Mouse (Mus musculus) cerebellum, adult (tissue): Measurements from ENCODE around the gene Robo1.

Source experiments
- ATAC-seq: cut with Nextera tagmentation; 2 replicates; pipeline ENCODE4 v1.9.2; 2017; ENCODE audit warnings: mild to moderate bottlenecking, moderate library complexity, mixed read lengths; ENCODE audit not compliant: insufficient number of reproducible peaks, low FRiP score, low TSS enrichment

The Robo1 gene

DNA sequence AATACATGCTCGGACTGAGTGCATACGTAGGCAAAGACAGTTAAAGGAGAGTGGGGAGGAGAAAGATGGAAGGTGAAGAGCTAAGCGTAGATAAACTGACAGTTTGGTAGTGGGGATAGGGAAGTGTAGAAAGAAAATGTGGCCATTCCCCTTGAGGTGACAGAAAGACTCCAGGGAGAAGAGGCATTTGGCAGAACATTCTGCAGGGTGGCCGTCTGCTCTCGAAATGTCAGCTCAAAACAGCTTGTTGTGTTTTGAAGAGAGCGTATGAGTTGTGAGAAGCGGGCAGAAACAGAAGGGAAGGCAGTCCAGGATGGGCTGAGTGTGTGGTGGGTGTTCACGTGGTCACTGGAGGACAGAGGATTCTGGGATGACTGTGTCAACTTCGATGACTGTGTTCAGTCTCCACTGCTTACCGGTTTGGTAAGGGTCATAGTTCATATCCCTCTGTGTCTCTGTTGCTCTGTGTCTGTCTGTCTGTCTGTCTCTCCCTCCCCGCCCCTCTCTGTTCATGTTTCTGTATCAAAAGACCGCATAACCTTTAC, 490.4 kb downstream of the Robo1 start:
- ATAC-seq: no peak

DNA sequence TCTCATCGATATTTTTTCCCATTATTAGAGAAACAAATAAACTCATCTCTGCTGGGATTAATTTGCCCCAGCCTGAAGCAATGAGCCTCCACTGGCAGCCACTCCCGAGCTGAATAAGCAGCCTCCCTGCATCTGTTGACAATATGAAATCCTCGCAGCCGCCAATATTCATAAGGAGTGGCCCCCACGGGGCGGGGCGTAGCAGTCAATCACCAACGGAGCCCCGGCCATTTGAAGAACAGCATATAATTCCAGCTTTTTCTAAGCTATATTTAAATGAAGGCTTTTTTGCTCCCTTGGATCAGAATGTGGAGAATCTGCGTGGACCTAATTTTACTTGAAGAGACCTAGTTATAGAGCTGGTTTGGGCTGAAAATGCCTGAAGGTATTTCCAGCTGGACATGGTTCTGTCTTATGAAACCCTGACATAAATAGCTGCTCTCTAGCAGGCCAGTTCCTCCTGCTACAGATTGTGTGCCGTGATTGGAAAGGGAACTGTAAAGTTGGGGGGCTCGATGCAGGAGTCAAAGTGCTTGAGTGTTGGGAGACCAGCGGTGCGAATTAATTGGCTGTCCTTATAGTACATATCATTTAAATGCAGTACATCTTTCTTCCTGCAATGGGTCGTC, 492.1 kb downstream of the Robo1 start:
- peak; percentile 76 for ATAC-seq

DNA sequence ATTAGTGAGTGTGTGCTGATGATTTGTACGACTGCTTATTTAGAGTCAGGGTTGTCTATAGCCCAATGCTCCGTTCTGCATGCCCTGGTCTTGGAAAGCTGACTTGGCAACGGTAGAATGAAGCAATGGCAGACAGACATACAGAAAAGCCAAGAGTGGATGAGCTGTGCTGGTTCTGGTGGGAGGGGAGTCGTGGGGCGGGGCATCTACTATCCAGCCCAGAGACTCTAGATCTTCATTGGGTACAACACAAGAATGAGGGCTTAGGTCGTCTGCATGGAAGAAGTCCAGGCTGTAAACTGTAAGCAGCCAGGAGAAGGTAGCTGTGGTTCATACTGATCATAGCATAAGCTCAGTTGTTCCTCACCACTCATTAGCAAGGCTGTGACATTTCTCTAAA, 492.7 kb downstream of the Robo1 start:
- ATAC-seq: peak; percentile 37

DNA sequence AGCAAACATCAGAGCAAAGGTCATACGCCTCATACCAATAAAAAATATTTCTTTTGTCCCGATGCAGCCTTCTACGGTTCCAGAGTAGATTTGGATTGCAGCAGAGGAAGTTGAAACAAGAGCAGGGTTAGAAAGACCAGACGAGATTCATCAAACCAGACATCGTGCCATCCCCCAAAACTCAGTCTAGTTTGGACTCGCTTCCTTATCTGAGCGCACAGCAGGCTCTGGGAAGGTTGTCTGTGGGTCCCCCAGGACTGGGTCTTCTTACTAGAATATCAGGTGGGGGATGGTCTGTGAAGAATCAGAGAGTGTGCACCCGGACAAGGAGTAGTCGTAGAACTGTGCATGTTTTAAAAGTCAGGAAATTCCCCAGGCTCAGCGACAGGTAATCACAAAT, 500.2 kb downstream of the Robo1 start:
- ATAC-seq: no peak

DNA sequence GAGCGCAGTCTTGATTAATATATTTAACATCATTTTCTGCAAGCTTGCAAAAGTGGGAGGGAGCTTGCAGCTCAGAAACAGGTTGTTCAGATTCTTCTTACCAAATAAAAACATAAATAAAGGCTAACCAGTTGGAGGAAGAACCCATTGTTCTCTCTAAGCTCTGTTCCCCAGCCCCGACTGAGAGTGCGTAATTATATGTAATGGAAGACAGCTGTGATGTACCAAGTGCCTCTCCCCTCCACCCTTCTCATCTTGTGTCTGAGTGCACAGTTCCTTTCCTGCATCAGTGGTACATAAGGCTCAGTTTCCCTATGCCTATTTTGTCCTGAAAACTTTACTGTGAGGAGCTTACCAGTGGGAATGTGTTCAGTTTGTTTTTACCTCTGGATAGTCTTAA, 502.8 kb downstream of the Robo1 start:
- no peak for ATAC-seq

DNA sequence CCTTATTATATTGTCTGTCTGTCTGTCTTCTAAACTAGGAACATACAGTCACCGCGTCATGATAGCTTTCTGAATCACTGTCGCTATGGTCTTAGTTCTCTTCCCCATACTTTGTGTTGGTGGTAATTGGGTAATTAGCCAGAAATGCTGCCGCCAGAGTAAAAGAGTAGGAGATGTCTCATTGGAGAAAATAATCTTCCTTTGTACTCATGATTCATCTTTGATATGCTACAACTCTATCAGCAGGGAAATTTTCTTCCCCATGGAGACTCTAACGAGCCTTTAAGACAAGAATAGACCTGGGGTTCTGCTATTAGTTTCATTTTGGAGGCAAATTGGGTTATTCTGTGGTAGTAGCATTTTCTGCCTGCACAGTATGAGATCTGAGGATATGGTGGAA, 503.4 kb downstream of the Robo1 start:
- peak; percentile 54 for ATAC-seq

DNA sequence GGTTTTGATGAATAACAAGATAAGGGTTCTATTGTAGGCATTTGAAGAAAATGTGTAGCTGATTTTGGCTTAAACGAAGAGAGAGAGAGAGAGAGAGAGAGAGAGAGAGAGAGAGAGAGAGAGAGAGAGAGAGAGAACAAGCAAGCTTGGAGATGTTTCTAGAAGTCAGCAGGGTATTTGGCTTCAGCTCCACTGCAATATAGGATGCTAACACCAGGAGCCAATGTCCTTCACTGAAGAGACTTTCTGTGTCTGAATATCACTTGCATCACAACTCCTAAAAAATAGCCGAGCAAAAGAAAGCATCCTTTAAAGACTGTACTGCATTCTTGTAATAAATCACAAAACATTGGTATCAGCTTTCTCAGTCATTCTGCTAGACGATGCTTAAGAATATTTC, 503.8 kb downstream of the Robo1 start:
- ATAC-seq: peak; percentile 77

DNA sequence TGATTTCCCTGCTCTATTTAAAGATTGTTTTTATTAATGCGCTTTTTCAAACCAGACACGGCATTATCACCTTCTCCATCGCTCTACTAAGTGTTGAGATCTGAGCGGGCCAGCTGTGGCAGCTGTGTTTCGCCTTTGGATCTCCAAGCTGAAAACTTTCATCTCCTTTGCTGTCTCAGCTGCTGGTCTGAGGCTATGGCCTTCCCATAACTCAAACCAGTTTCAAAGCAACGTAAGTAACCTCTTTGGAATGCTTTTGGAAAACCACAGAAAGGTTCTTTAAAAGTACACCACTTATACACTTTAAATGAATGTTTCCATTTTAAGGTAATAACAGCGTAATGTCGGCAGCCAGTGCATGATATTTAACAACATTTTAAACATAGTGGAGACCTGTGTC, 520.3 kb downstream of the Robo1 start:
- ATAC-seq: no peak

DNA sequence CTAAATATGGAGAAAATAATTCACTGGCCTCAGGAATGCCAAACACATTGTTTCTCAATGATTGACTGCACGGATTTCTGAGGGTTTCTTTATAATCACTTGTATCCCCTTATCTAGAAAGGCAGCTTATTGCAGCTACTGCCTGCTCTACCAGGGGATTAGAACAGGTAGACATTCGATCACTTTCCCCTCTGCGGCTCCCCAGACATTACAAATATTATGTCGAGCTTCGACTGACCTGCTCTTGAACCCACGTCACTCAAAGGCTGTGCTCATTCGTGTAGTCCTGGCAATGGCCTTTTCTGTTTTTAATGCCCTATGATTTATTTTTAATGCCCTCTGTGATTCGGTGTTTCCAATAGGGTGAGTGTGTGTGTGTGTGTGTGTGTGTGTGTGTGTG, 521.4 kb downstream of the Robo1 start:
- ATAC-seq: no peak

DNA sequence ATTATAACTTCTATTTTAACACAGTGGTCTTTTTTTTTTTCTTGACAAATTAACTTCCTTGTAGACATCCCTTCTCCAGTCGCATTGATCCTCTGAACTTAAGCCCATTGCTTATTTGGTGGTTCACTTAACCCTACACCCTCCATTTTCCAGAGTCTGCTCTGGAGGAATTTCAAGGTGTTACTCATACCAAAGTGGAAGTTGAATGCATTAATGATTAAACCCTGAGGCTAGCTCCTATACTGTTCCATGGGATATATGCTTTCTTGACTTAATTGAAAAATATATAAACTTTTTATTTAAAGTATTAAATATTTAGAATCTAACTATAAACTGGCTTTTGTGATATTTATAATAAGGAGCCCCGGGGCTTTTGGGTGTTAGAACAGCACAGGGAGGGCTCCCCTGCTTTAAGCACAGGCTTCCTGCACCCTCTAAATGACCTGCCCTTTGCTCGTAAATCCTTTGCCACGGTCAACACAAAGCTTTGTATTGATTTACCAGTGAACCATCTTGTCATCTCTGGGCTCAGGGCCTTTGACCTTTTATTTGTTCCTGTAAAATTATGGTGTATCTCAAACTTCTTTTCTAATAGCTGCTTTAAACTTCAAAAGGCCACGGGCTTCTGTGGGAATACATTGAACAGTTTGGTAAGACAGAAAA, 522.4 kb downstream of the Robo1 start:
- ATAC-seq: no peak

DNA sequence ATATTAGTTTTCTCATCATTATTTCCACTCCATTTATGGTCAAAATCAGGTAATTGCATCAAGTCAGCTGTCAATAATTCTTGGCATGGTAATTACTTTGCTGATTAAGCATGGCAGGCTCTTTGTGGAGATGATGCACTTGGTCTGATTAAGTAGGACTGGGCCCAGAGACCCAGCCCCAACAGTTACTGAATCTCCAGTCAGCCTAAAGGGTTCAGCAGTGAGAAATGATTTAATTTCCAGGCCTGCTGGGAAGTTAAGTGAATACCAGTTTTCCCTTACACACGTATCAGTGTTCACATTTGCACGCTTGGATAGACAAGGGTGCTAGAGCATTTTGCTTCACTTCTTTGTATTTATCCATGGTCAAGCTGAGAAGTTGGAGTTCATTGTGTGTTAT, 526.2 kb downstream of the Robo1 start:
- ATAC-seq: no peak

DNA sequence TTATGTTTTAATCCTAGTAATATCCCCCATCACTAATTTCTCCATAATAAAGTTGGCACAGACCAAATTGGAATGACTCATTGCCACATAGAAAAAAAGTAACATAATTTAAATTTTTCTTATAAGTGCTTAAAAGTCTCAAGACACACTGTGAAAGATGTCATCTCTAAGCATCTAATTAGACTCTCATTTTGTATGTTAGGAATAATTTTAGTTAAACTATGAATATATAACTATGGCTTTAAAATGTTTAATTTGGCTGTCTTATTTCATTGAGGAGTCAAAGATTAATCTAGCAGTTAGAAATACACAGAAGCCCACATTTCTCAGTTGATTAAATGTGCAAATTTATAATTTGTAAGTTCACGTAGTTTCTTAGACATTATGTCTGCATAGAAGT, 530.9 kb downstream of the Robo1 start:
- no peak for ATAC-seq

DNA sequence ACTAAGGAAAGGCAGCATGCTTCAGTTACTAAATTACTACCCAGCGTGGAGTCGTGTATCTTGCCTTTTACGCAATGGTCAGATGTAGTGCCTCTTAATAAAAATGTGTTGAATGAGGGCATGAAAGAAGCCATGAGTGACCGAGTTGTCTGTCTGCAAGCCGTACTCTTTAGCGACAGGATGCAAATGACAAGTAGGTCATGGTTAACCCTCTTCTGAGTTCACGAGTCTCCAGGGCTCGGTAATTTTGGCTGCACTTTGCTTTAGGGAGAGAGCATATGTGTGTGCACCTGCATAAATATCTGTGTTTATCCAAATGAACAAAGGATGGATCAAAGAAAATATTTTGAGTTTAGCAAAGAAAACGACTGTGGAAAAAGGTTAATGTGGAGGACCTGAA, 533.0 kb downstream of the Robo1 start:
- ATAC-seq: peak; percentile 96

DNA sequence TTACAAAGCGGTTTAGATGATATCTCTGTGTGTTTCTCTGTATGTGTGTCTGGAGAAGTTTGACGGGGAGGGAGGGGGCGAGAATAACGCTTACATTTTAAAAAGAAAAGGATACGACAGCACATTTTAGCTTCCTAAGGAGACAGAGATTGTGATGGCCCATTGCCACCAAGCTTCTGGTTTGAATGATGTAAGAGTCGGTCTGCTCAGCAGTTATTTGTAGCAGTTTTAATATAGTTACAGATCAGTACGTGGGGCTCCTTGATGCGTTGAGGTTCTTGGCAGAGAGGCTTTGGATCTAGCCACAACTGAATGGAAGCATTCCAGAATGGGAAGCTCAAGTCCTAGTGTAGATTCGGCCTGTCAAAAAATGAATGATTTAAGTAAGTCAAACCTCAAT, 546.0 kb downstream of the Robo1 start:
- ATAC-seq: peak; percentile 82

DNA sequence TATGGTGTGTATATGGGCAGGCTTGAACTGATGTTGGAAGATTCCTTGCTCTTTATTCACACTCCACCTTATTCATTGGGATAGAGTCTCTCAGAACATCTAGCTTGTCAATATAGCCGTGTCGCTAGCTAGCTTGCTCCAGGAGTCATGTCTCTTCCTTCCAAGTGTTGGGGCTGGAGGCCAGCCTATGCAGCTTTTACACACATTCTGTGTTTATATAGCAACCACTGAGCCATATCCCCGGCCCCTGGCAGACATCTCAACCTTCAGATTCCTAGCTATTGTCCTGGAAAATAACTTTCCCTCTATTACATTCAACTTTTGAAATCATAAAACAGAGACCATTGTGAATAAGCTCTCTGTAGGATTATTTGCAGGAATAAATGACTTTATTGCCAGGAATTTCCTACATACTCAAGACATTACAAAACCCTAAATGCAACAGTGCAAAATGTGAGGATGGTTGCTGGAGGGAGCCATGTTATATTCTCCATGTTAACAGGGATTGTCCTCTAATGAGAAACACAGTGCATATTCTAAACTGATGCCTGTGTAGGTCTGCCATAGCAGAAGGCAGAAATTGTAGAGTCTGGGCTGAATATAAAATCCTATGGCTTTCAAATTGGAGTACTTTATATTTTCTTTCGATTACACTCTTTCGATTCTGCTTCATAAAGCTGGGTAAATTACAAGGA, 546.9 kb downstream of the Robo1 start:
- no peak for ATAC-seq

DNA sequence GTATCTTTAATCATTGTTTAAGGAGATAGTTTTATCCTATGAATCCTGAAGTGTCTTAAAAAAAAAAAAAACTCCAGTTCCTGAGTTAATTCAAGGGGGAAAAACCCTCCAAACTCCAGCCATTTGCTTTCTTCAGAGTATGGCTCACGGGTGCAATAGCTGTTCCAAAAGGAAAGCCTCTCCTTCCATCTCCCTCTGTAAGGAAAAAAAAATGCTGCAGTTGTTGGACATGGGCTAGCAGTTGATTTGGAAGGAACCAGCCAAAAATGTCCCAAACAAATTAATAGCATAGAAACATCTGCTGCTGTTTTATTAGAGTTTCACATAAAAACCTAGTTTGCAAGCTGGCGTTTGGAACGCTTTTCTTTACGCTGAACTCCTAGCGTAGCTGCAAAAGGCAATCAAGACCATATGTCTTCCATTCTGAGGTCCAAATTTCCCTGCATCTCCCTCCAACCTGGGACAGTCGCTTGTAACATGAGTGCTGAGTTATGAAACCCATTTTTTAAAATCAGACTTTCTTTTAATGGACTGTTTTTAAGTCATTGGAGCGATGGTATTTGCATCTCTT, 553.7 kb downstream of the Robo1 start:
- peak; percentile 71; the same call in 1 of the 2 replicates for ATAC-seq

DNA sequence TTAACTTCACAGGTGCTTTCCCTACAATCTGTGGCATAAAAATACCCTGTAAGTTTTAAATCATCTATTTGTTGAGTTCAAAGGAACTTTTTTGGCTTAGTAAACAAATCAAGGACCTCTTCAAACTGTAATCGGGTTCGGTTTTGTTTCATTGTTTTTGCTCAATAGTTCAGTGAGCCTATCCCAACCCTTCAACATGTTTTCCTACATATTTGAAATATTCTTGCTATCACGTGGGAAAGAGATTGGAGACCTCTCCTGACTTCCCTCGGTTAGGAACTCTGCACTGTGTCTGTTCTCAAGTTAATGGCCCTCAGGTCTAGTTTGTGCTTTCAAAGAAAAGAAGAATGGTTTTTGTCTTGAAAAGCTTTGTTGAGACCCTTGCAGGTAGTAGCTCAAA, 557.9 kb downstream of the Robo1 start:
- ATAC-seq: no peak

DNA sequence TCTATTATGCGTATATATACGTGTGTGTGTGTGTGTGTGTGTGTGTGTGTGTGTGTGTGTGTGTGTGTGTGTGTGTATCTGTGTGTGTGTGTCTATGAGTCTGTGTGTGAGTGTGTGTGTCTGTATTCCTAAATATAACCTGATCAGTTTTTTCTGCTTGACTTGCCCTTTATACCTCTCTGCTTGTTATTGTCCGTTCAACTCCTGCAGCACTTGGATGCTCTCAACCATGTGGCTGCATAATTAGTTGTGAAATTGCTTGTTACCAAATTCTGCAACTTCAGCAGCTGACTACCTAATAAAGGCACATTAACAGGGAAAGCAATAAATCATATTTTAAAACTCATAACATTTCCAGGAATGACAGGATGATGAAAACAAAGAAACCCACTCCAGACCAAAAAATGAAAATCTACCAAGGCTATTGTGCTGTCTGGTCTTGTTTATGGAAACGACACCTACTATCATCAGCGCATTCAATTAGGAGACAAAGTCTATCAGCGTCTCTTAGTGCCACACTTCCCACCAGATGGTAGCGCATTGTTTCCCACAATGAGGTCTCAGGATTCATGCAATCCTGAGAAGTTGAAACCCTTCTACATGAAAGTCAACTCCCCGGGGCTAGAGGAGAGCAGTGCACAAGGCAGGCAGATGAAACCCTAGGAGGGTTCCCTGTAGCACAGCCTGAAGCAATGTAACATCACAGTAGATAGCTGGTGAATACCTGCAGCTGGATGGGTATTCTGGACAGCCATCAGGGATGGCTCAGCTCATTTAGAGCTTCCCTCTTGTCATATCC, 567.0 kb downstream of the Robo1 start:
- peak; percentile 45; the same call in 1 of the 2 replicates for ATAC-seq

DNA sequence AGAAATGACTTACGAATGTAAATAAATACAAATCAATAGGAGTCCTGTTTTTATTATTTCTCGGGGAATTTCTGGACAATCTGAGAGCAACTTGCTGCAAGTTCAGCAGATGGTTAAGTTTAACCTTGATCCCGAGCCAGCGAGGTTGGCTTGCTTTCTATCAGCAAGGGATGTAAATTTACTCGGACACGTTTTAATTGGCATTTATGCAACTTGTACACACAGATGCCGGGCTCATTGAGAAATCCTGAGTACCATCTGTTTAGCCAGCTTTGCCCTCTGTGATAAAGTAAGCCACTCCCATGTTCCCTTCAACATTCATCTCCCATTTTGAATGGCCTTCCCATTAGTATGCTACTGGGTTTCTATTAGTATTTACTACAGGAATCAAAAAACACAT, 580.0 kb downstream of the Robo1 start:
- ATAC-seq: peak; percentile 83

DNA sequence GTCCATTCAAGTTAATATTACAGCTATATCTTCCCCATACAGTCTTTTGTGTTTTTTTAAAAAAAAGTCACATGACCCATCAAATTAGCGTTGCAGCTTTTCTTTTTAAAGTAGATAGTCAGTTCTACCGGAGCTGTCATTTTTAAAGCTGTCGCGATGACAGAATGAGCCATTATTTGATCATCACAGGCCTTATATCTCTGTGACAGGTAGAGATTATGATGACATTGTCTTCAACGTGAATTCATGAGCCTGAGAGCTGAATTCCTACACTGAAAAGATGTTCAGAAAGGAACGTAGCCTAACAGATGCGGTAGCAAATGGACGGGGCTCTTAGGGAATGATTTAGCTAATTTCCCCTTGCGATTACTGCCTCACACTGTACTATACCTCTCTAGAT, 581.3 kb downstream of the Robo1 start:
- no peak for ATAC-seq
